Mouse (Mus musculus) limb, embryonic 10.5 days (tissue): ENCODE results near the gene Map3k21. TPM values are rescaled to one million over a fixed set of nuclear protein-coding genes. Genes with fewer than 3 reads are reported as not detected.

Source experiments
- DNase-seq: peaks from one replicate; pipeline ENCODE4 v3.0.0-alpha.2; 2017; ENCODE audit warnings: low spot score
- H3K27ac ChIP-seq: fragments of 300-500 bp; sonication (generic); 2 replicates; pipeline ENCODE4 v1.5.1; 2016; ENCODE audit warnings: mild to moderate bottlenecking
- H3K27me3 ChIP-seq: fragments of 300-500 bp; sonication (generic); 2 replicates; pipeline ENCODE4 v1.6.1; 2016; ENCODE audit warnings: low read depth, mild to moderate bottlenecking; ENCODE audit not compliant: poor library complexity, severe bottlenecking
- H3K36me3 ChIP-seq: fragments of 300-500 bp; sonication (generic); 2 replicates; pipeline ENCODE4 v1.6.1; 2016; ENCODE audit warnings: mild to moderate bottlenecking, moderate library complexity
- H3K4me1 ChIP-seq: fragments of 300-500 bp; sonication (generic); 2 replicates; pipeline ENCODE4 v1.6.1; 2016
- H3K4me3 ChIP-seq: fragments of 300-500 bp; sonication (generic); 2 replicates; pipeline ENCODE4 v1.5.1; 2016; ENCODE audit warnings: mild to moderate bottlenecking, moderate library complexity
- H3K9me3 ChIP-seq: fragments of 300-500 bp; sonication (generic); replicated peaks from 2 replicates; pipeline ENCODE4 v1.6.1; 2016; ENCODE audit warnings: mild to moderate bottlenecking
- WGBS: fragments of 180-500 bp; shearing (Covaris S2); methylation state at CpG from one replicate; pipeline ENCODE4 v1.1.7; 2016; 5-methylcytosine and 5-hydroxymethylcytosine counted together
- polyA plus RNA-seq: library from polyadenylated mRNA; unstranded; fragments of >200 nt; fragmentation: Nextera tagmentation; extraction: Ambion mirVana; gene quantifications from 2 replicates; pipeline ENCODE4 v1.2.1, GENCODE M21; 2016

Map3k21 gene
- polyA plus RNA-seq, 1 experiment from 2014 or later = 0.04 TPM

DNA sequence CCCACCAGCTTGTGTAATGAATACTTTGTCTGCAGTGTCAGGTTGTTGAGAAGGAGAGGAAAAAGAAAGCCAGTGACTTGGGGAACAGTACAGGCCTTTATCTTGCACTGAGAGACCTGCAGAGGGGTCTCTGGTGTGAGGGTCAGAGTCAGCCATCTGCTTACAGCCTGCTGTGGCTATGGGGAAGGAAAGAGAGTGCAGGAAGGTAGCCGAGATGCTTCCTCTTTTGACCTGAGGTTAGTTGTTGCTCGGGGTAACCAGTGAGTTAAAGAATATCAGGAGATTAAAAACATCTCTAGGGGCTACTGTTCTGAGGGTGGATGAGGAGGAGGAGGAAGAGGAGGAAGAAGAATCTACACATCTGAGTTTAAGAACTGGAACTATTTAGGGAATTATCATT lies 77.7 kb downstream of the Map3k21 start:
- Histone ChIP-seq H3K4me3 (no peak overlapping the region), H3K27me3 (peaks cover 10% of the 10 kb centered on the region), H3K27ac (no peak overlapping the region), H3K4me1 (no peaks in the 10 kb centered on the region), H3K36me3 (no peaks in the 10 kb centered on the region), H3K9me3 (no peaks in the 10 kb centered on the region)
- no peak for DNase-seq
- WGBS = 69% methylated on average over 2 of the region's 2 CpGs

DNA sequence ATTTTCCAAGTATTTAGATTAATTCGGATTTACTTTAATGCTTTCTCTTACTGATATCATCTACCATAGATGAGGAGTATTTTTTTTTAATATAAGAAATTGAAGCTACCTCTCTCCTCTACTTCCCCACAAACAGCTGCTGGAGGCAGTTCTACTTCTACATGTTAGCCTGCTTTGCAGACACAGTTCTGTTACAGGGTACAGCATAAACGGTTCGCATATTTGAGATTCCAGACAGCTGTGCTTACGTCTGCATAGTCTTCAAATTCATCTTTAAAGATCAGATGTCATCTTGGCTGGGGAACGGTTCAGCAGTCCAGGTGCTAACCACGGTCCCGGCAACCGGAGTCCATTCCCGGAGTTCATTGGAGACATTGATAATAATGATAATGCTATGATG lies 83.4 kb downstream of the Map3k21 start:
- Histone ChIP-seq H3K27me3 (peaks cover 65% of the 10 kb centered on the region), H3K4me1 (peaks cover 20% of the 10 kb centered on the region), H3K27ac (no peak overlapping the region), H3K36me3 (no peaks in the 10 kb centered on the region), H3K4me3 (no peak overlapping the region), H3K9me3 (no peaks in the 10 kb centered on the region)
- DNase-seq = no peak
- 76% methylated on average over 9 of the region's 9 CpGs for WGBS

DNA sequence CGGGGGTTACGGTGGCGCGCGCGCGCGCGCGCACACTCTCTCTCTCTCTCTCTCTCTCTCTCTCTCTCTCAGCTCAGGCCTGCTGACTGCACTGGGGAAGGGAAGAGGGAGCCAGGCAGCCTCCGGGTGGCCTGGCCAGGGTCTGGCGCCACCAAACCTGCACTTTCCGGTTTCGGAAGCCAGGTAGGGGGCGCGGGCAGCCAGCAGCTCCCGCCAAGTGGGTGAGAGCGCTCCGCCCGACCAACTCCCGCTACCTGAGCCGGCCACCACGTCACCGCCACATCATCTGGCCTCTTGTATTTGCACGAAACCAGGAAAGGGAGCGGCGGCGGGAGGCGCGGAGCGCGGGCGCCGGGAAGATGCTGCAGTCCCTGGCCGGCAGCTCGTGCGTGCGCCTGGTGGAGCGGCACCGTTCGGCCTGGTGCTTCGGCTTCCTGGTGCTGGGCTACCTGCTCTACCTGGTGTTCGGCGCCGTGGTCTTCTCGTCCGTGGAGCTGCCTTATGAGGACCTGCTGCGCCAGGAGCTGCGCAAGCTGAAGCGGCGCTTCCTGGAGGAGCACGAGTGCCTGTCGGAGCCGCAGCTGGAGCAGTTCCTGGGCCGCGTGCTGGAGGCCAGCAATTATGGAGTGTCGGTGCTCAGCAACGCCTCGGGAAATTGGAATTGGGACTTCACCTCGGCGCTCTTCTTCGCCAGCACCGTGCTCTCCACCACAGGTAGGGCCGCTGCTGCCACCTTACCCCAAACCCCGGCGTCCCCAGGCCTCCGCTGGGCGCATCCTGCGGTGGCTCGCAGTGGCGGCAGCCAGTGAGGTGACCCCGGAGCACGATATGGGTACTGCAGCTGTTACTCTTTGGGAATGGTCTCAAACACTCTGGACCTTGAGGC lies 85.1 kb downstream of the Map3k21 start, which contains the start of gene Kcnk1:
Kcnk1 (plus strand) TSS at position 70 of the 886 bp plus-strand sequence.
- under 1% methylated on average over 73 of the region's 73 CpGs for WGBS
- Histone ChIP-seq H3K36me3 (no peaks in the 10 kb centered on the region), H3K4me3 (peak within 1 kb of the TSS; percentile 69), H3K9me3 (no peaks in the 10 kb centered on the region), H3K27ac (peak within 1 kb of the TSS; percentile 75), H3K27me3 (peaks cover 65% of the 10 kb centered on the region), H3K4me1 (peaks cover 24% of the 10 kb centered on the region)
- peak; percentile 82 for DNase-seq

DNA sequence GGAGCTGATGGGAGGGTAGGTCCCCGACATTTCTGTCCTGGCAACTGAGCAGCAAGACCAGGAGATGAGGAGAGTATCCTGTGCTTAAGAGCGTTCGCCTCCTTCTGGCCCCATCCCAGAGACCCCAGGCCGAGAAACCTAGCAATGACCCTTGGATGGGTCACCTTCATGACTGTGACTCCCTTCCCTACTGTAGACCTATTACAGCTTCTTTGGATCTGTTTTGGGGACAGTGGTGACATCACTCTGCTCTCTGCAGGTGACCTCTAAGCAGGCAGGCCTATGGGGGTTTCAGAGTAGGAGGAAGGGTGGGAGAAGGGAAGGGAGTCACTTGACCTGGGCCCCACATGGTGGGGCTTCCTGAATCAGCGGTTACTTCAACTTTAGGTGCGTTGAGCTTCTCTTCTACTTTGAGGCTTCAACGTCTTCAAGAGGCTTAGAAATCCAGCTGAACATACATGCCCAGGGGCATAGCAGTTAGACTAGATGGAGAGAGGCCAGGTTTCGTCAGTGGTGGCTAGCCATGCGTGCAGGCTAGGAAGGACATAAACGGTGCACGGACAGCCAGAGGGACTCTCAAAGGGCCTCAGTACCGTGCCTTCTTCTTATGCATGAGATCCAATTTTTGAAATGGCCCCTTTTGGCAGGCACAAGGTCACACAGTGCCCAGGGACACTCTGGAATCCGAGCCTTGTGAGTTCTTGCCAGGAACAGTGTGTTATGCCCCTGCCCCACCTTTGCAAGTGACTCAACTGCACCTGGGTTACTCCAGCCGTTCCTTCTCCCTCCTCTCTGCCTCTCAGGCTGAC lies 86.0 kb downstream of the Map3k21 start:
- DNase-seq = peak; percentile 31

DNA sequence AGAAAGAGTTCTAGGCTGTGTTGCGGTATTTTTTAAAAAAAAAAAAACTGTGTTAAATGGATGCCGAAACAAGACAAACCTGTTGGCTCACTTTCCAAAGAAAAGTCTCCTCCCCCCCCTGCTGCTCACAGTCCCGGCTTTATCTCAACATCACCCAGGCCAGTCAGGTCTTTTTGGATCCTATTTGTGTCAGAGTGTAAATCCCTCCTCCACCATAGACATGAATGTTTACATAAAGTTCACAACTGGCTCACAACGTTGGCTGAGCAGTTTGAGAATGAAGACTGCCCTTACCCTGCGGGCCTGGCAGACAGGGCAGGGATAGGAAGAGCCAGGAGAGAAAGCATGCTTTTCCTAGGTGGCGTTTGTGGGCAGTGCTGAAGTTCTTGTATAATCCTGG lies 86.7 kb downstream of the Map3k21 start:
- H3K4me3 ChIP-seq = no peak overlapping the region
- peaks cover 24% of the 10 kb centered on the region for H3K4me1 ChIP-seq
- no peaks in the 10 kb centered on the region for H3K9me3 ChIP-seq
- DNase-seq = peak; percentile 20
- H3K36me3 ChIP-seq = no peaks in the 10 kb centered on the region
- peaks cover 65% of the 10 kb centered on the region for H3K27me3 ChIP-seq
- 38% methylated on average over 6 of the region's 6 CpGs for WGBS
- no peak overlapping the region for H3K27ac ChIP-seq

More for the DNA sequence above, 86.0 kb downstream of the Map3k21 start:
- no peaks in the 10 kb centered on the region for H3K9me3 ChIP-seq
- peaks cover 65% of the 10 kb centered on the region for H3K27me3 ChIP-seq
- peaks cover 24% of the 10 kb centered on the region for H3K4me1 ChIP-seq
- H3K36me3 ChIP-seq = no peaks in the 10 kb centered on the region
- H3K27ac ChIP-seq = peak overlapping the region; percentile 75
- peak overlapping the region; percentile 69 for H3K4me3 ChIP-seq
- 15% methylated on average over 14 of the region's 14 CpGs for WGBS

Other genes with a start within 250 kb of the Map3k21 start
- gene Map10, start 240.6 kb upstream of the Map3k21 start, polyA plus RNA-seq = 5.6 and 7.8 TPM in 2 replicates
- 18.4 and 20.2 TPM in 2 replicates for gene Ntpcr, start 180.5 kb upstream of the Map3k21 start, polyA plus RNA-seq
- 0.05 TPM in 1 of 2 replicates, not detected in the other for gene Pcnx2, start 12.1 kb upstream of the Map3k21 start, polyA plus RNA-seq
- gene Kcnk1, start 84.7 kb downstream of the Map3k21 start, polyA plus RNA-seq = 9.2 and 10.1 TPM in 2 replicates